Mouse (Mus musculus): ENCODE results near the gene Dlx4. TPM values are rescaled to one million over a fixed set of nuclear protein-coding genes. Genes with fewer than 3 reads are reported as not detected.

Dlx4 gene
- total RNA-seq, 2 experiments from 2014 or later: 0.17 TPM; not detected in 1

DNA sequence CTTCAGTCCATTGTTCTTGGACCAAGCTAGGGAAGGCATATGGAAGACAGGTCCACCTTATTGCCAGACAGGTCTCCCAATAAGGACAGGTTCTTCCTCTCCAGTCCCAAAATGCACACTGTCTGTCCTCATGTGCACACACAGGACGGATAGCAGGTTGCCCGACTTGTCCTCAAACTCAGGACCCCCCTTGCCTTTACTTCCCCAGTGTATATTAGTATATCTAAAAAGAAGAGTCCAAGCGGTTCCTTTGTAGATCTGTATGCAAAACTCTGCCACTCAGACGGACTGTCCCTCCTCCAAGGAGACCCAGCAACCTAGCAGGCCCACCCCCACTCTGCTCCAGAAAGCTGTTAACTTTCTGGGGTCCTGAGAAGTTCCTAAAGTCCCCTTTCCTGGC, 2.4 kb downstream of the Dlx4 start:
- intact Hi-C loops (cut with DNase I): no loop called here

DNA sequence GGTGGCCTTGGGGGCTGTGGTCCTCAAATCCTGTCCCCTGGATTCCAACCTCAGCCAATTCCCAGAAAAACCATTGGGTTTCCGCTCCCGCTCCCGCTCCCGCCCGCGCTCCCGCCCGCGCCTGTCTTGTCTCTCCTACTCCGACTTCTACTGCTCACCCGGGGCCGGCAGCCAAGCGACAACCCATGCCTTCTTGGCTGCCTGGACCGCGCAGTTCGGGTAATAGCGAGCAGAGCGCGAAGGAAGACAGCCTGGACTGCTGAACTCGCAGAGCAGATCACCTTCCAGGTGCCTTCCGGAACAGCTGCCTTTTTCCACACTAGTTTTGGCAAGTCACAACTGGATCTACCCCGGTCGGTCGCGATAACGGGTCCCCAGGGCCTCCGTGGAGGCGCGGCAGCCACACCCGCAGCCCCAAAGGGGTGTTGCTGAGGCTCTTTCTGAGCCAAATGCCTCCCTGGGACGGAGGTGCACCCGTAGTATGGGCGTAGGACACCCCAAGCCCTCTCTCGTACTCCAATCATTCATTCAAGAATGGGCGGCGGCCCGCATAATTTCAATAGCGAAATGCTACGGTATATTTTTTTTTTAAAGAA, 3.0 kb downstream of the Dlx4 start:
- intact Hi-C loops (cut with DNase I): no loop called here
- peak; percentile 37 to 51 for DNase-seq

More for the DNA sequence above, 2.4 kb downstream of the Dlx4 start:
- no peak for DNase-seq

DNA sequence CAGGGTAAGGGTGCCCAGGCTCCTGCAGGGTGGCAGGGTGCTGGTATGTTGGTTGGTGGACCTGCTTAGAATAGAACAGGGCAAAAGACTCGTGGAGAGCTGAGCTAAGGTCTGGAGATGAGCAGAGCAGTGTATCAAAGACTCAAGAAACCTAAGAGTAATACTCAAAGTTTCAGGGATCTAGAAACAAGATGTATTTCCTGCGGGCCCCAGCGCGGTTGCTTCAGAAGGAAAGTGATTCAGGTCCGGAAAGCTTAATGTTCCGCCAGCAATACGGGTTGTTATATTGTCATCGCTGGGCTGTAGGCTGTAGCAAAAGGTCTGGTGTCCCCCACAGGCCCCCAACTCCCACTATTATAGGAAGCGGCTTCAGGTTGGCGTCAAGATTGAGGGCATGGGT, 3.8 kb downstream of the Dlx4 start:
- intact Hi-C loops (cut with DNase I): no loop called here
- DNase-seq: no peak

DNA sequence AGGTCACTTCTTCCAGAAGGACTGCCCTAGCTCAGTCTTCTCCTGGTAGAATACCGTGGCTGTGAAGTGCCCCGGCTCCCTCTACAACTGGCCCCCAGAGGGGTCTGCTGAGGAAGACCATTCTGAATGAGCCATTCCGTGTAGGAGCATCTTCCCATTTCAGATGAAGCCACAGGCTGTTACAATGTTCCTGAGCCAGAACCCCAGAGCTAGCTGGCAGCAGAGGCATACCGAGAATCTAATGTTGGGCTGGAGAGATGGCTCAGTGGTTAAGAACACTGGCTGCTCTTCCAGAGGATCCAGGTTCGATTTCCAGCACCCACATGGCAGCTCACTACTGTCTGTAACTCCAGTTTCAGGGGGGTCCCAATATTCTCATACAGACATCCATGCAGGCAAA, 6.2 kb downstream of the Dlx4 start:
- intact Hi-C loops (cut with DNase I): no loop called here
- no peak for DNase-seq

DNA sequence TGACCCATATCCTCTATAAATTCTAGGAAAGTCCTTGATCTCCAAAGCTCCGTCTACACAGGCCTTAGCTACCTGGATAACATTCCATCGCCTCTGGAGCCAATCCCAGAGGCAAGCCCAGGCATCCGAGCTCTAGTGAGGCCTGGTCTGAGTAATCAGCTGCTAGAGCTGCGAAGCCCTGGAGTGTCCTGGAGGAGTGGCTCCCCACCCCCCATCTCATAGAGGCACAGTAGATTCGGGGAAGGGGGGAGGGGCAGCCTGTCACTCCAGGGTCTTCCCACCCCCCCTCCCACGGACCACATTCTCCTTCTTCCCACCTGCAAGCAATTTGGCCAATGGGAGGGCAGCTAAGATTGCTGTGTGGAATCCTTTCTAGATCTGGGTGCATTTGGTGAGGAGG, 8.8 kb downstream of the Dlx4 start:
- intact Hi-C loops (cut with DNase I): no loop called here
- DNase-seq: no peak

DNA sequence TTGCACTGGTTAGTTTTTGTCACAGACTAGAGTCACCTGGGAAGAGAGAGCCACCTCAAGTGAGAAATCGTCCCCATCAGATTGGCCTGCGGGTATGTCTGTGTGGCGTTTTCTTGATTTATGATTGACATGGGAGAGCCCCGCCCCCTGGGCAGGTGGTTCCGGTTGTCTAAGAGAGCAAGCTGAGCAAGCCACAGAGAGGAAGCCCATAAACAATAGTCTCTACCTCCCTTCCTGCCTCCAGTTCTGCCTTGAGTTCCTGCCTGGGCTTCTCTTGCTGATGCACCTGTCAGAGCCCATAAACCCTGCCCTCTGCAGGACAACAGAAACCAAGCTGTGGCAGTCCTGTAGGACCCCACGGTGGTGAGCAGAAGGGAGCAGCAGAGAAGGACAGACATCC, 12.7 kb downstream of the Dlx4 start:
- intact Hi-C loops (cut with DNase I): no loop called here

DNA sequence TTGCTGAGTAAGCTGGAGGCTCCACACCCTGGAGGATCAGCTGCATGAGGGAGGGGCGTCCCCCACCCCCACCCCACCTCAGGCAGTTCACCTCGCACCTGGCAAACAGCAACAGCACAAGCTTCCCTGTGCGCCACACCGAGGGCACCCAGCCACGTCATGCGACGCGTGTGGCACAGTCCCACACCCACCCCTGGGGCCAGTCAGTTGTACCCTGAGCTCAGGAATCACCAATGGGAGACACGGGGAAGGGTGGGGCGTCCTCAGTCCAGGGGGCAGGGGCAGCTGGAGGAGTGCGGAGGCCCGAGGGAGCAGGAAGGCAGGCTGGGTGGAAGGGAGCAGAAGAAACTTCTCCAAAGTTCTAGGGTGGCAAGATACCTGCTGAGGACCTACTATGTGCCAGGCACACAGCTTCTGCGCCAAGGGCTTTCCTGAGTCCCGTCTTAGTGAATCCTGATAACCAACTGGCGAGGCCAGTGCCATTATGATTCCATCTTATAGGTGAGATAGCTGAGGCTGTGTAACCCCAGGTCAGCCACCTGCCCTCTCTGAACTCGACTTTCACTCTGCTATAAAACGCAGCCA, 15.3 kb downstream of the Dlx4 start:
- intact Hi-C loops (cut with DNase I): no loop called here
- no peak for DNase-seq

More for the DNA sequence above, 12.7 kb downstream of the Dlx4 start:
- no peak for DNase-seq

DNA sequence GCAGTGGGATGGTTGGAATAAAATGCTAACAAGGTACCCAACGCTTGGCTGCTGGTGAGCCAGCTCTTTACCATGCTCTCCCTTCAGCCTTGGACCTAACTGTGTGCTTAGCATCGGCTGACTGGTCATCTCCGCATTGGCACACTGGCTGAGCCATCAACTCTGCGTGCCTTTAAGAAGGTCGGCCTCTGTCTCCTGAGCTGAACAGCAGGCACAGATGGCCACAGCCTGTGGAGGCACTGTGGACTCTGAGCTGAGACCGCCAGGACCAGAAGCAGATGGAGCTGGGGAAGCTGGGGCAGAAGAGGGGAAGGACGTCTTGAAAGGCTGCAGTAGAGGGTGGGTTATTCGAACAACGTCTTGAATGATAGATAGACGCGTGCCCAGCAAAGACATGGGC, 17.7 kb downstream of the Dlx4 start:
- no peak for DNase-seq
- intact Hi-C loops (cut with DNase I): no loop called here

DNA sequence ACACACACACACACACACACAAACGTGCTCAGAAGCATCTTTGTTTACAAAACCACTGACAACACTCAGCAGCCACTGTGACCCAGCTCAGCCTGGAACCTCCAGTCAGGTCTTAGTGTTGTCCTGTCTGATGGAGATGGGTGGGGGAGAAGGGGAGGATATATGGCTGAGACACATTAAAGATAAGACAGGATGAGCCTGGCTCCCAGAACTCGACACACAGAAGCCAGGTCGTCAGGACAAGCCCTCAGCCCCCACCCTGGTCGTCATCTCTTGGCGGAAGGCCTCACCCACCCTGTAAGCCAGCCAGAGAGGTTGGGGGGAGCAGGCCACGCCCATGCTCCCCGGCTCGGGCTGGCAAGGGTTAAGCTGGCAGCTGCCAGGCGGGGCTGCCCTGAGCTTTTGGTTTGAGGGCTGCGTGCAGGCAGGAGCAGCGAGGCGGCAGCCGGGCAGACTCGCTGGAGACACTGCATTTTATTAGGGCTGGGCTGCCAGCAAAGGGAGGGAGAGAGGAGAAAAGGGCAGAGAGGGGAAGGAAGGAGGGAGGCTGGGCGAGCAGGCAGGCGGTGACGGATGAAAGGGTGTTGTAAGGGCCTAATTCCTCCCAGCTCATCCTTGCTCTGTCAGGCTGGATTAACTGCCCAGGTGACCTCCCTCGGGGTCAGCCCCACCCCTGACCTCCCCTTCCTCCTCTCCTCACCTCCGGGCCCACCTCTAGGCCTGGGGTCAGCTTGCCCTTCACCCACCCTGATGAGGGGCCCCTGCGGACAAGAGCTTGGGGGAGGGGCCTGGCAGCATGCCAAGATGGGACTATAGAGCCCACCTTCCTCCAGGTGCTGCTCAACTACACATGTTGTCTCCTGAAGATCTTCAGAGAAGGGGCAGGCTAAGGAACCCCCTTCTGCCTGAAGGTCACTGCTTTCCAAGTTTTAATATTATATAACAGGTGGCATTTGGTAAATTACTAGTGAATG, 19.5 kb downstream of the Dlx4 start:
- intact Hi-C loops (cut with DNase I): no loop called here
- DNase-seq: no peak

DNA sequence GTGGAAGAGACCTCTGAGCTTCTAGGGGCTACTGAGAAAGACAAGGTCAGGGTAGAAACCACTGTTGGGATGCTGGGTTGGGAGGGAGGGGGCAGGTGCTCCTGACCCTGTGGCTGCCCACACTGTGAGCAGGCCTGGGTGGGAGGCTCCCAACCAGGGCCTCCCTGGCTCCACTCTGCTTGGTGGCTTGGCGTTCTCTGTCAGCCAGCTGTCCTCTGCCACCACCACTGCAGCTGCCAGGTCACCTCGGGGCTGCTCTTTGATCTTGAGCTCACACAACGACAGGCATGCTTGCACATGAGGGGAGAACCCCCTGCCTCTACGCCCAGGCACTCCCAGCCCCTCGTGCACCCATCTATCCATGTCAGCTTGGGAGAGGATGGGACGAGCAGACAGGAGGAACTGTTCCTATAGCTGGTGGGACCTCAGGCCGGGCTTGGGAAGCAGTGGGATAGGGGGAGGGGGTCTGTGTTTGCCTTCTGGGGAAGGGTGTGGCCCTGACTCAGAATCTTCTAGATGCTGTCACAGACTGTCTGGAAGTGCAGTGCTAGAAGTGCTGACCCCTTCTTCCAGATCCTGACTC, 20.6 kb downstream of the Dlx4 start:
- intact Hi-C loops (cut with DNase I): no loop called here
- no peak for DNase-seq

DNA sequence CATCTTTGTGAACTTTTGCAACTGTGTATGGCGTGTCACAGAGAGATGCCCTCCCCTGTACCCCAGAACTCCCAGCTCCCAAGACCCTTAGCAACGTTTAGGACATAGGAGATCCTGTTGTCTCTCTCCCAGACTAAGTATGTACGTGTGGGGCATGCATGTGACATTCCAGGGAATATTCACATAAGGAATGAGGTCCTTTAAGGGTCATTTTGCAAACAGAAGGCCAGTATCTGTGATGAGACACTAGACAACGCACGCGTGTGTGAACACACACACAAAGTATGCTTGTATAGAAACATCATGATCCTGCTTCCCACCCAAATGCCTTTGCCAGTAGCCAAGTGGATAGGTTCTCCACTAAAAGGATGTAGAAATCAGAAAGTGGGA, 24.0 kb downstream of the Dlx4 start:
- no peak for DNase-seq

DNA sequence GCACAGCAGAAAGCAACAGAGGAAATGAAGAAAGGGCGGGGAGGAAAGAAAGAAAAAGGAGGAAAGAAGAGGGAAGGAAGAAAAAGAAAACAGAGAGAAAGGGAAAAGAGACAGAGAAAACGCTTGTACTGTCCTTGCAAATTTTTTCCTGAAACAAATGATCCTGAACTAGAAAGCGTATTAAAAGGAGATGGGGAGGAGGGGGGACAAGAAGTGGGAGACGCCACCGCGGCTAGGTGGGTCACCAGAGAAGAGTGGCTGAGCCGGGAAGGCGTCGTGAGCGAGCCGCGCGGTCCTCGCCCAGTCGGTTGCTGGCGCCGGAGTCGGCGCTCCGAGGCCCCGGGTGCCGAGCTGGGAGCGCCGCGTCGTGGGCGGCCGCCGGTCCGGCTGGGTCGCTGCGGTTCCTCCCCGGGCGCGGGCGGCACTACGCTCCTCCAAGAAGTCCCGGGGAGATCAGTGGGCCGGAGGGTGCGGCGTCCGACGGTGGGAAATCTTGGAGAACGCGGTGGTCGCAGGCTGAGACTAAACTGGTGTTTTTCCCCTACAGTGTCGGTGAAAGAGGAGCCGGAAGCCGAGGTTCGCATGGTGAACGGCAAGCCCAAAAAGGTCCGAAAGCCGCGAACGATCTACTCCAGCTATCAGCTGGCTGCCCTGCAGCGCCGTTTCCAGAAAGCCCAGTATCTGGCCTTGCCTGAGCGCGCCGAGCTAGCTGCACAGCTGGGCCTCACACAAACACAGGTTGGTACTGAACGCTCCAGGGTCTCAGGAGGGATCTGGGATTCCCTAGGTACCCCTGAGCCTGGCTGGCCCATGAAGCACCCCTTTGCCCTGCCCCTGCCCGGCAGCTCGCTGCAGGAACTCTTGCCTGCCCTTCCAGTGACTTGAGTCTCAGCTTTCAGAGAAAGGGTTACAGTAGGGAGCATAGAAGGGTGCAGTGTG, 24.6 kb downstream of the Dlx4 start:
- intact Hi-C loops (cut with DNase I): loop anchor here (2.0 kb wide), 1 partner anchor 399 kb away; no protein-coding TSS in a partner anchor
- peak in 1 of 2 experiments; percentile 37 for DNase-seq

More for the DNA sequence above, 24.0 kb downstream of the Dlx4 start:
- intact Hi-C loops (cut with DNase I): no loop called here

DNA sequence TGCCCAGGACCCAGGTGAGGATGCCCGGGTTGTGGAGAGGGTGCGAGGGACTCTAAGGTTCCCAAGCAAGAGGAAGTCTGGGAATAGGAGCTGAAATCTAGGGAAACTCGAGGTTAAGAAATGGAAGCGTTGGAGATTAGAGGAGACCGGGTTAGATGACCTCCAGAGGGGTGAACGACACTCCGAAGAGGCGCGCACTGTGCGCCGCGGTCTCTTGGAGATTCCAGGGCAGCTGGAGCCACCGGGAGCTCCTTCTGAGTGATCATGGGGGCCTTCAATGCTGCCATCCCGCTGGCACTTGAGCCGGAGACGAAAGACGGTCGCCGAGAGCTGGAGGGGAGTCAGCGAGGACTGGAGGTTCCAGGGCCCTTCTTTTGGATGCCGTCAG, 25.4 kb downstream of the Dlx4 start:
- no peak for DNase-seq
- intact Hi-C loops (cut with DNase I): loop anchor here (2.0 kb wide), 1 partner anchor 400 kb away; no protein-coding TSS in a partner anchor

DNA sequence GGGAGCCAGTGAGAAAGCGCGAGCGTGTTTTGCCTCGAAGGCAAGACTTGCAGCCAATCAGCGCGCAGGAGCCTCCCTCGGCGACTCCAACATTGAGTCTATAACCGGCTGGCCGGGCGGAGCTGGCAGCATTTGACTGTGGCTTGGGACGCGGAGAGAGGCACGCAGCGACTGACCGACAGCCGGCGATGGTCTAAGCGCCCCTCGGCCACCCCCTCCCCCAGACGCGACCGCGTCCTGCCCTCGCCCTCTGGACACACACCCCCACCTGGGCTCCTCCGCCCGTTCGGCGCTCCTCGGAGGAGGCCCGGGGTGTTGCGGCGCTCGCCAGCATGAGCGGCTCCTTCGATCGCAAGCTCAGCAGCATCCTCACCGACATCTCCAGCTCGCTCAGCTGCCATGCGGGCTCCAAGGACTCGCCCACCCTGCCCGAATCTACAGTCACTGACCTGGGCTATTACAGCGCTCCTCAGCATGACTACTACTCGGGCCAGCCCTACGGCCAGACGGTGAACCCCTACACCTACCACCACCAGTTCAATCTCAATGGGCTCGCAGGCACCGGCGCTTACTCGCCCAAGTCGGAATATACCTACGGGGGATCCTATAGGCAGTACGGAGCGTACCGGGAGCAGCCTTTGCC, 26.0 kb downstream of the Dlx4 start, which contains the start of gene Dlx3:
TSS of gene Dlx3 (plus strand) at position 130 of the 643 bp plus-strand sequence.
- intact Hi-C loops (cut with DNase I): loop anchor here (2.0 to 10.0 kb wide), 2 partner anchors 245 to 401 kb away; no protein-coding TSS in a partner anchor
- peak; percentile 43 to 45 for DNase-seq

DNA sequence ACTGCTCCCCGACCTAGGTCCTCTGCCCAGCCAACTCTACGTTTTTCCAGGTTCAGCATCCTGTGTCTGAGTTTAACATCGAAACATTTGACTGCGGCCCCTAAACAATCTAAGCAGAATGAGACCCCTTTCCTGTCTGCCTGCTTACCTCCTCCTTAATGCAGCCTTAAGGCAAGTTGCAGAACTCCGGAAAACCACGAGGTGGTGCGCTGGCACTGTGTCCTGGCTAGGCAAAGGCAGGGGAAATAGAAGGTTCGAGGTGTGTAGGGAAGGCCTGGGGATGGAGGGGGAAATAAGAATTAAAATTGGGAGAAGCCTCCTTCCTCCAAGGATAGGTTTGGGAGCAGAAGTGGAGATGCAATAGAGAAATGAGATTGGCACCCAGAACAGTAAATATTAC, 27.6 kb downstream of the Dlx4 start:
- intact Hi-C loops (cut with DNase I): loop anchor here (1.0 to 10.0 kb wide), 2 partner anchors 114 to 246 kb away; no protein-coding TSS in a partner anchor
- DNase-seq: peak; percentile 81 to 88

DNA sequence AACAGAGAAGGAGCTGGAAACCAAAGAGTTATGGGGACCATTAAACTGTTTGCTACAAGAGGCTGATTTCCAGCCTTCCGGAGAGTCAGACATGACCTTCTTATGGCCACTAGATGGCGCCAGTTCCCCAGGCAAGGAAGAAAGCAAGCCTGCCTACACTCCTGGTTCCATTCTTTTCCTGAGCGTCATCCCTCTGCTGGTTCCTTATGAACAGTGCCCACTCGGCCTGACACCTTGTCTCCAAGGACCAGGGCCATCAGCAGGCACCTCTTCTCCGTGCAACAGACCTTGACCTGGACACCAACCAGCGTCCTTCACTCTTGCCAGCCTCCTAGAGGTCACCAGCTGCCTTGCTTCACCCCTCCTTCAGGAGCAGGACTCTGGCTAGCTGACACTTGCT, 29.0 kb downstream of the Dlx4 start:
- DNase-seq: peak; percentile 69 to 79
- intact Hi-C loops (cut with DNase I): loop anchor here (1.0 to 10.0 kb wide), 2 partner anchors 134 to 248 kb away; no protein-coding TSS in a partner anchor

DNA sequence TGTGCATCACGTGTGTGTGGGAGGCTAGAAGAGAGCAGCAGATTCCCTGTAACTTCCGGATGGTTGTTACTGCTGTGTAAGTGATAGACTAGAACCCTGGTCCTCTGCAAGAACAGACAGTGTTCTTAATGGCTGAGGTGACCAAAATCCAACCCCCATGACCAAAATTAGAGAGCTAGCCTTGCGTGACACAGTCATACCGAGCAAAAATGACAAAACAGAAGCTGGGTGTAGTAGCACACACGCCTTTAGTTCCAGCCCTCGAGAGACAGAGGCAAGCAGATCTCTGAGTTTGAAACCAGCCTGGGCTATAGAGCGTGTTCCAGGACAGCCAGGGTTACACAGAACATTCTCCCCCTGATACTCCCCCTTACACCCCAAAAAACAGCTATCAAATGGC, 36.0 kb downstream of the Dlx4 start:
- intact Hi-C loops (cut with DNase I): loop anchor here (10.0 kb wide), 1 partner anchor 255 kb away; no protein-coding TSS in a partner anchor
- DNase-seq: no peak

DNA sequence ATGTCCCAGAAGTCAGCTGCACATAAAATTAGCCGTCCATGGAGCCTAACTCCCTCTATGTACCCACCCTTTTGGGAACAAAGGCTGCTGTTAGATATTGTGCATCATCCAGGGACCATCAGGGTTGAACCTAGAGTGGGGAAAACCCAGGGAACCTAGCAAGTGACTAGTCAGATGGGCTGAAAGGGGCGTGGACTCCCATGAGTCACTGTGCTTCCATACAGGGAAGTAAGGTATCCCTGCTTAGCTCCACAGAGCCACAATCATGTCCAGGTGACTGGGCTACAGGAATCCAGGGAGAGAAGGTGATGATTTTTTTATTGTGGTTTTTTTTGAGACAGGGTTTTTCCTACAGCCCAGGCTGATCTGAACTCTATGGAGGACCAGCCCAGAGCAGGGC, 37.1 kb downstream of the Dlx4 start:
- intact Hi-C loops (cut with DNase I): loop anchor here (5.0 to 10.0 kb wide), 2 partner anchors 172 to 244 kb away; partner anchors contain the start of gene Col1a1
- DNase-seq: no peak

All from heart, postnatal 14 days (tissue).